Mouse (Mus musculus): Measurements from ENCODE around the gene Gas7.

Gas7 gene

DNA sequence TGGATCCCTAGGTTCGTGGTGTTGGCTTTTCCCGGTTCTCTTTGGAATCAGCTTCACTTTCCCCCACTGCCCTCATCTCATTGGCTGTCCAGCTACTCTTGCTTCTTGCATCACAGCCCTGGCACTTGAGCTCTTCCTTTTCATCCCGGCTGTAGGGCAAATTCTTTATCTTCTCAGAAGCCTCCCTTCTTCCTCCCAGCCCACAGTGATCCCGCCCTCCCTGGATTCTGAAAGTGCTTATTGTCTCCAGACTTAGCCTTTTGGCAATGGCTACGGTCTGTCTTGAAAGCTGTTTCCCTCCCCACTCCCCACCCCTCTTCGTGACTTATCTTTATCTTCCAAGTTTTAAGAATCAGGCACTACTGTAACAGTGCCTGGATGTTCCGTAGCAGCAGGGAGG, 126.3 kb downstream of the Gas7 start:
- no peak for DNase-seq

DNA sequence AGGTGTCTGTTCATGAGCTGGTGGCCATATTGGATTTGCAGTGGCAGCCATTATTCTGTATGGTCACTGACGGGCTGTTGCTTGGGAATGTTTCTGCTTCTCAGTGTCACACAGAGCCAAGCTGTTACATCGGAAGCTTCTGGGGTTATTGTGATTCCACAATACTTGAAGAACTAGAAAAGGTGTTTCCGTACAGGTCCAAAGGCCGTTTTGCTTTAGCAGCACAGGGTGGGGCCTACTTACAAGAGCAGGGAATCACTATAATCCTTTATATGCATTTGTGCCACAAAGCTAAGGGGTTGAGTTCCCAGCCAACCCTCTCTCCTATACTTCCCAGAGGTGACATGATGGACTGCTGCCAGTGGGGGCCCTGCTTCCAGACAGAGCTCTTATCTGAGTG, 127.3 kb downstream of the Gas7 start:
- no peak for DNase-seq

- no peak for DNase-seq
Observed at GRCm38 (mm10) chr11:67585016-67585415, 129.8 kb downstream of the Gas7 start.

DNA sequence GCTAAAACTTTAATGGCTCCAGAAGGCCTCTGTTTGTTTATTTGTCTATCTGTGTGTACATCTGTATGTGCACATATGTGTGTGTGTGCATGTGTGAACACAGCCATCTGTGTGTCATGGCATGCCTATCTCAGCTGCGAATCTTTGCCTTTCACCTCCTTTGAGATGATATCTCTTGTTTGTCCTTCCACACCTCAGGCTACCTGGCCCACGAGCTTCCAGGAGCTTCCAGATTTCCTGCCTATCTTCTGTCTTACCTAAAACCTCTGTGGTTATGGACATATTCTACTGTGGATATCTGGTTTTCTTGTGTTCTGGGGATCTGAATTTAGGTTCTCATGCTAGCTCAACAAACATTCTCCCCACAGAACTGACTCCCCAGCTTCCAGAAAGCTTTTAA, 130.4 kb downstream of the Gas7 start:
- no peak for DNase-seq

GRCm38 (mm10) chr11:67586231-67586994, 131.2 kb downstream of the Gas7 start:
- no peak for DNase-seq

DNA sequence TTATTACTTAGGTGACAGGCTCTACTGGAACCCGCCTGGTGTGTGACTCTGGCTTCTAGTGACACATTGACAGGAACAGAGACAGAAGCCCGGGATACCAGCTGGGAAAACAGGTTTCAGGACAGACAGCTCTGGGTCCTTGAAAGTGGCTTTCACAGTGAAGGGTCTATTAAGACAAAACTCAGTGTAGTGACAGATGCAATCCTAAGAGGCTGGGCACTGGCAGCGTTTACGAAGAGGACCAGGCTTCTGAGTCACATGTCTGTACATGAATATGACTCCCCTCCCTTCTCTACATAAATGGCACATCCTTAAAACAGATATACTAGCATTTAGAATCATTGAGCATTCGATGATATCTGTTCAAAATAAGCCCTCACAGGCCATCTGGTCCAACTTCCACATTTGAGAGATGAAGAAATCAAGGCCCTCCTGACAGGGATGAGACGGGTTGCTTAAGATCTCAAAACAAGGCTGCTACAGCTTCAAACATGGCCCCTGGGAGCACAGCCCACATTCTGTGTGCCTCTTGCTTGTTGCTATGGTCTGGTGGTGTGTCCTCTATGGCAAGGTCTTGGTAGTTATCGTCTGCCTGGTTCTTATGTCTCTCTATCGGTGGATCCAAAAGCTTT, 133.1 kb downstream of the Gas7 start:
- DNase-seq = no peak

- DNase-seq = no peak
Observed at GRCm38 (mm10) chr11:67588828-67589314, 133.6 kb downstream of the Gas7 start.

- DNase-seq = peak; percentile 24
Observed at GRCm38 (mm10) chr11:67596233-67596632, 141.0 kb downstream of the Gas7 start.

DNA sequence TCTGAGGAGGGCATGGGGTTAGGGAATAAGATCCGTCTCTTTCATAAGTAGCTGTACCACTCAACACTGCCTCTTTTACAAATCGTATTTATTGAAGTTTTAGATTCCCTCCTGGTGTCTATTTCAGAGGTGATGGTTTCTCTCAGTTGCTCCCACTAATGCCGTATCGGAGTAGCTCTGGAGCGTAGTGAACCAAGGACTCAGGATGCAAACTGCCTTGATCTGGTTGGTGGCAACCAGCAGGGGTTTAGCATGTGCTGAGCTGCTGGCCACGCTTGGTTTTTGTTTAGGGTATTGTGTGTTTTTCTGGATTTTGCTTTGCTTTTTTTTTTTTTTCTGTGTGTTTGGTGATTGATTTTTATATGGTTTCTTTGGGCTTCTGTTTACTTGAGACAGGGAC, 141.6 kb downstream of the Gas7 start:
- no peak for DNase-seq

DNA sequence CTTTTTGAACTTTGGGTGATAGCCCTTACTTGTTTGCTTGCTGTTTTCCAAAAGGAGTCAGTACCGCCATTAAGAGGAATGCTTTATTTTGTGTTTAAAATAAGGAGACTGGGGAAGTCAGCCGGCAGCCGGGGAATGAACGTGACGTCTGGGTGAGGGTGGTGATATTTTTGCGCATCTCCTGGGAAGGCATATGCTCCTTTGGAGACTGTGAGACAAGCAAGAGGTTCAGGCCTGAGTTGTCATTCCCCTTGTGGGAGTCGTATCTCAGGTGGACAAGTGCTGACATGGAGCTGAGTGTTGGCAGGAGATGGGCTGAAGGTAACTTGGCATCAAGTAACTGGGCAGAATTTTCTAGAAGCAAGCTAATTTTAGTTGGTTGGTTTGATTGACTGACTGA, 142.2 kb downstream of the Gas7 start:
- DNase-seq = no peak

DNA sequence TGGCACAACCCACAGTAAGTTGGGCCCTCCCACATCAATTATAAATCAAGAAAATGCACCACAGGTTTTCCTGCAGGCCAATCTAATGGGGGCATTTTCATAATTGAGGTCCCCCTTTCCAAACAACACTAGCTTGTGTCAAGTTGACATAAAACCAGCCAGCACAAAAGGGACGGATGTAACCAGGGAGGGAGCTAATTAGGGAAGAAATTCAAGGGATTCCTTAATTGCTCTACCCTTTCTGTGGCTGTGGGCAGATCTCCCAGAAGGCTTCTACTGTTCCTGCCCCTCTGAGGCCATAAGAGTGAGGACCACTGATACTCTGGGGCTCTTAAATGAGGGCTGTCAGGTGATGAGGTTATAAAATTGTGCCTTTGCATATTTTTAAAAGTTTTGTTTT, 143.9 kb downstream of the Gas7 start:
- no peak for DNase-seq

GRCm38 (mm10) chr11:67600710-67601430, 145.6 kb downstream of the Gas7 start:
- no peak for DNase-seq

- DNase-seq = no peak
Observed at GRCm38 (mm10) chr11:67602711-67603369, 147.6 kb downstream of the Gas7 start.

DNA sequence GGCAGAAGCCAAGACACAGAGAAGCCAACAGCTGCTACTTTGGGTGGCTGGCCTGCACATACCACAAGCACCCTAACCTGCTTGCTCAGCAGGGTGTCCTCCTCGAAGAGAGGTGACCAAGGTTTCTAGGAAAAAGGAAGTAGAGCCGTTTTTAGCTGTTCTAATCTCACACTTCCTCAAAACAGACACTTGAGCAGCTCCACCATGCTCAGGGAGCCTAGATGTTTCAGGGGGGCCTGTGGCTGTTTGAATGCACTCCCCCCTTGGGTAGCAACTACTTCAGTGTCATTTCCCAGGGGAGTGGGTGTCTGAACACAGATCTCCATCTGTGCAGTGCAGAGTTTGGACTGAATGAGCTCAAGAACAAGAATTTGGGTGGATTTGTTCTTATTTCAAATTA, 149.2 kb downstream of the Gas7 start:
- DNase-seq = no peak

DNA sequence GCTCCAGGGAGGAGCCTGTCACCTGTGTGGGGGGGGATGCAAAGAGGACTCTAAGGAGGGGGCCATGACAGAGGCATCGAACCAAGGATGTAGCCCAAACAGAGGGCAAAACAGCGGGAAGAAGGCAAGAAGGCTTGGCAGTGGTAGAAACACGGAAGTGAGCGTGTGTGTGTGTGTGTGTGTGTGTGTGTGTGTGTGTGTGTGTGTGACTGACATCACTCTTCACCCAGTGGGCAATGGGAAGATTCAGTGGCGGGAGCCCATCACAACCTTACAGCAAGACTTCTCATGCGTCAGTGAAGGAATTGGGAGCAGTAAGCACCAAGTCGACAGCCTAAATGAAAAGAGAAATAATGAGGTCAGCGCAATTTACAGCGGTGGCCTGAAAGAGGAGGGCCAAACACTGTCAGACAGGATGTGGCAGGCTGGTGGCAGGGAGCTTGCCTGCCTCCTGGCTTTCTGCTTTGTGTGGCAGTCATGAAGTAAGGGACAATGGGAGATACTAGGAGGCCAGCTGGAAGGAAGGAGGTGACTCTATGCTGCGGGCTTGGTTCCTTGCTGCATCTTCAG, 153.0 kb downstream of the Gas7 start:
- no peak for DNase-seq

DNA sequence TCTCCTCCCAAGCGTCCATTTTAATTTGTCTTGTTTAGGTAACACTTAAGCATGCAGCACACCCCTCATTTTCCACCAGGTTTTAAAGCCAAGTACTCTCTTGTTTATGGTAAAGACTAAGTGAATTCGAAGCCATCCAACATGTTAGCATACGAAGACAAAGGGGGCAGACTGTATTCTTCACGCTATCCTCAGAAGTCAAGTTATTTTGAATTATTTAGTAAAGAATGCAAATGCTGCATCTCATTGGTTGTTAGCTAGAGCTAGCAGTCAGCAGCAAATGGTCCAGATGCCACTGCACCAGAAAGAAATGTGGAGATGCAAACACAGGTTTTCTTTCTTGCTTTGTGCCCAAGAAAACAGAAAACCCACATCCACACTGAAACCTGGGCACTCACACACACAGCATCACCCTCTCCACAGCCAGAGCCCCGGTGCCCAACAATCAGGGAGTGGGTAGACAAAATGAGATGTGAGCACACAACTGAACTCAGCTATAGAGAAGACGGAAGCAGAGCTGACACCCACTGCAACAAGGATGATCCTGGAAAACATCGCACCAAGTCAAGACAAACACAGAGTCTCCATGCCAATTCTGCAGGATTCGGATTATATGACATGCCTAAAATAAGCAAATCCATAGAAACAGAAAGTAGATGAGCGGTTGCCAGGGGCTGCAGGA, 157.1 kb downstream of the Gas7 start:
- no peak for DNase-seq

GRCm38 (mm10) chr11:67616557-67617239, 161.5 kb downstream of the Gas7 start:
- no peak for DNase-seq

GRCm38 (mm10) chr11:67622340-67622739, 167.1 kb downstream of the Gas7 start:
- DNase-seq = no peak

DNA sequence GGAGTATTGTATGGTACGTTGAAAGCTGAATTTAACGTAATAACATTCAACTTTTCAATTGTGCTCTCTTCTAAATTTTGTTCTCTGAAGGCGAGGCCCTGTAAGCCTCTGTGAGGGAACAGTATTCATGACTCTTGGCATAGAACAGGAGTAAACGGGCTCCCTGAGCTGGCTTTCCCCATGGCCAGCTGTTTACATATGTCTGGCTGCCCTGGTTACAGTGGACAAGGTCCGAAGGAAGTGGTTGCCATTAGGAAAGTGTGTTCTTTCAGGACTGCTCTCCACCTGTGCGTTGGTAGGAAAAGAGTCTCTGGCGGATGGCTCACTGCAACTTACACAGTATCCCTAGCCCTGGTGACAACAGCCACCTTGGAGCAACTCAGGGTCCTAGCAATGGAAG, 171.9 kb downstream of the Gas7 start:
- DNase-seq = no peak

DNA sequence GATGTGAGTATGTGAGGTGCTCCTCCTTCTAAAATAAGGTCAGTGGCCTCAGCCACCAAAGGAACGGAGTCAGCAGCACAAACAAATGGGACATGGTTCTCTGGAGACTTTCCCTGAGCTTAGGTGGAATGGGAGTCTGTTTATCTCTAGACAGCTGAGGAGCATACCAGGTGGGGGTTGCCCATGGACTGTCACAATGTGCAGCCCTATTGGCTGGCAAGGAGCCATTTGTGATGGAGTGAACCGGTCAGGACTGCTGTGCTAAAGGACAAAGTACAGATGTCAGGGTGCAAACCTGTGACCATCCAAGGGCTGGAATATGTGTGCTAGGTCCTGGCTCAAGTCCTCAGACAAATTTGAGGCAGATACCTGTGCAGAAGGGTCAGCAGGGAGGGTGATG, 173.3 kb downstream of the Gas7 start:
- DNase-seq = no peak

DNA sequence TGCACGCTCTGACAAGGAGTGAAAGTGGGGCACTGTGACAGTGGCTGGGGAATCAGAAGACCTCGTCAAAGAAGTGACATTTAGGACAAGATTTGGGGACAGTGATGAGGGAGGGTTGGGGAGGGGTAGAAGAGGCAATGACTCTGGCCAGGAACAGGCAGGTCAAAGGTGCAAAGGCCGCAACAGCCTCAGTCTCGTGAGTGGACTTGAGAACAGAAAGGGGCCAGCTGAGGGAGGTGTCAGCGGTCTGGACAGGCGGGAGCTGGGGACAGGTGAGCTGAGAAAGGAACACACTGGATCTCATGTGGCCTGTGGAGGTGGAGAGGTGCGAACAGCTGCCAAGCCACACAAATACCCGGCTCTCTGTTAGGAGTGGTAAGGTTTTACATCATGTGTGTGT, 177.7 kb downstream of the Gas7 start:
- no peak for DNase-seq

Data from cerebellum, adult 11 months (tissue).